In the genomic region with DNA sequence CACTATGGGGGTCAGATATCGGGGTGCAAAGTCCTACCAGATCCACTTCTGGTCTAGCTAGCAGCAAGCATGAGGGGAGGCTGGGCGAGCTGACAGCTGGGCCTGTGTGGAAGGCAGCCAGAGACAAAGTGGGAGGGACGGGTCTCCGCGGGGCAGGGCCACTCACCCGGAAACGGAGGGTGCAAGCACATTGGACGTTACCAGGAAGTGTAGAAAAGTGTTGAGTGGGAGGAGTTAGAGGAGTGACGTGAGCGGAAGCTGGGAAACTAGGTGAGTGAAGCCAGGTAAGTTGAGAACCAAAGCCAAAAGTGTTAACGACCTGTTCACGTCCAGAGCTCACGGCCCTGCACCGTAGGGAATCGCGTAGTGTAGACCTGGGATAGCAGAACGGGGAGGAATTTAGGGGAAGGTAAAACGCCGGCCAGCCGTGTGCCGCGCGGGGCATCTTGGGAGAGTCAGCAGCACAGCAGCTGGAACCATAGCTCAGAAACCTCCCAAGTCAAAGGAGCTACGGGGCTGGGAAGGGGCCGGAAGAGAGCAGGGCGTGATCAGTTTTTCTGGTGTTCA, we compare ENCODE assay signal across 7 mouse cellular contexts. TPM values are rescaled to one million over a fixed set of nuclear protein-coding genes. Genes with fewer than 3 reads are reported as not detected.
DNase-seq lines count a peak whose midpoint lies in the region; ATAC-seq lines count a peak whose summit lies in the region.

A gene (plus strand): TSS at position 237 of the 567 bp plus-strand sequence.

- peak within 1 kb of the TSS; percentile 63 for H3K4me2 ChIP-seq in intestine, embryonic 15.5 days (replicated peaks)

- peaks cover 2% of the 10 kb centered on the region; the same call in 1 of the 2 replicates for H3K4me1 ChIP-seq in intestine, embryonic 15.5 days (replicated peaks)
- peaks cover 8% of the 10 kb centered on the region for H3K4me1 ChIP-seq in midbrain, embryonic 10.5 days

- peak; percentile 100 for ATAC-seq in intestine, embryonic 15.5 days

- no peaks in the 10 kb centered on the region for H3K27me3 ChIP-seq in intestine, embryonic 15.5 days (replicated peaks)
- no peaks in the 10 kb centered on the region for H3K27me3 ChIP-seq in midbrain, embryonic 10.5 days (ENCODE audit: low read depth, poor library complexity, severe bottlenecking)

- intact Hi-C loops in gastrocnemius, postnatal 36 days (cut with DNase I): no loop called here
- intact Hi-C loops in left cerebral cortex, postnatal 25 days (cut with DNase I): loop anchor here (1.0 to 5.0 kb wide), 4 partner anchors 37 to 503 kb away; a partner anchor contains a TSS

- under 1% methylated on average over 26 of the region's 26 CpGs for WGBS in intestine, embryonic 15.5 days
- under 1% methylated on average over 26 of the region's 26 CpGs for WGBS in midbrain, embryonic 10.5 days

- peak within 1 kb of the TSS; percentile 51 for H3K4me3 ChIP-seq in intestine, embryonic 15.5 days (replicated peaks)
- peak within 1 kb of the TSS; percentile 66 for H3K4me3 ChIP-seq in midbrain, embryonic 10.5 days

- peak within 1 kb of the TSS; percentile 88 for H3K27ac ChIP-seq in intestine, embryonic 15.5 days
- peak within 1 kb of the TSS; percentile 84 for H3K27ac ChIP-seq in midbrain, embryonic 10.5 days (replicated peaks)

- H3K9me3 ChIP-seq in intestine, embryonic 15.5 days: no peaks in the 10 kb centered on the region
- no peaks in the 10 kb centered on the region for H3K9me3 ChIP-seq in midbrain, embryonic 10.5 days (replicated peaks)

- no peaks in the 10 kb centered on the region for H3K36me3 ChIP-seq in intestine, embryonic 15.5 days
- no peaks in the 10 kb centered on the region for H3K36me3 ChIP-seq in midbrain, embryonic 10.5 days

- H3K9ac ChIP-seq in intestine, embryonic 15.5 days: peak within 1 kb of the TSS; percentile 42

- DNase-seq in adrenal gland, adult 2 months: peak; percentile 96
- peak; percentile 83 for DNase-seq in embryo, embryonic 11.5 days (ENCODE audit: low read depth, low spot score)
- DNase-seq in gastrocnemius, postnatal 36 days: peak; percentile 89 to 93
- DNase-seq in left cerebral cortex, postnatal 25 days (ENCODE audit: low spot score in 2 of 2): peak; percentile 83 to 90
- peak; percentile 89 for DNase-seq in midbrain, embryonic 10.5 days (ENCODE audit: low spot score)
- DNase-seq in right cerebral cortex, postnatal 4 days: peak; percentile 72

RNA-seq across cellular contexts. Expression of the gene that starts here (rescaled TPM):
- total RNA-seq in adrenal gland, adult 2 months (2021): 1 to 10 TPM; 6.3 to 9.7 TPM
- 0.06 and 0.07 TPM in 2 replicates for polyA plus RNA-seq in adrenal gland, adult 2 months (2012; rRNA removed)
- total RNA-seq in gastrocnemius, postnatal 36 days (2021): 1 to 10 TPM; 5.4 to 7.0 TPM
- polyA plus RNA-seq in intestine, embryonic 15.5 days (2015; fragmentation: Nextera tagmentation; extraction: Ambion mirVana): 13.1 and 14.4 TPM in 2 replicates
- total RNA-seq in left cerebral cortex, postnatal 25 days (2021): 1 to 10 TPM; 4.0 to 4.6 TPM
- polyA plus RNA-seq in midbrain, embryonic 10.5 days (2016; fragmentation: Nextera tagmentation; extraction: Ambion mirVana): 13.3 and 13.4 TPM in 2 replicates

Comparison
In these comparisons a context has a peak if more than half of its experiments do, and no peak if none do; other contexts are left out.
1. Peak in every context shown above with its lines: DNase-seq, ATAC-seq, H3K4me3 ChIP-seq and H3K27ac ChIP-seq.
2. RNA of the gene that starts here (polyA plus RNA-seq): 13.1 to 14.4 TPM in intestine, embryonic 15.5 days and 13.3 to 13.4 TPM in midbrain, embryonic 10.5 days; 0.06 to 0.07 TPM in adrenal gland, adult 2 months; every median in the first group is over 10 times any median in the second.